Mouse (Mus musculus) heart, postnatal 36 days (tissue): Measurements from ENCODE around the gene Mrpl30. TPM values are rescaled to one million over a fixed set of nuclear protein-coding genes. Genes with fewer than 3 reads are reported as not detected.

ENCODE experiments used
- DNase-seq, 2 experiments: peaks; one replicate each; pipeline ENCODE4 v3.0.0; 2021 to 2022
- intact Hi-C: fragments of 180-260 bp; cut with DNase I; formaldehyde crosslinking; loops from one replicate; pipeline ENCODE4 v1.15.1; 2025
- total RNA-seq, 2 experiments: library from RNA; stranded (reverse); gene quantifications; 2 replicates each; pipeline ENCODE4 v1.2.3; 2021

Gene Mrpl30
- total RNA-seq, 2 experiments from 2014 or later, result 396 to 431 TPM

DNA sequence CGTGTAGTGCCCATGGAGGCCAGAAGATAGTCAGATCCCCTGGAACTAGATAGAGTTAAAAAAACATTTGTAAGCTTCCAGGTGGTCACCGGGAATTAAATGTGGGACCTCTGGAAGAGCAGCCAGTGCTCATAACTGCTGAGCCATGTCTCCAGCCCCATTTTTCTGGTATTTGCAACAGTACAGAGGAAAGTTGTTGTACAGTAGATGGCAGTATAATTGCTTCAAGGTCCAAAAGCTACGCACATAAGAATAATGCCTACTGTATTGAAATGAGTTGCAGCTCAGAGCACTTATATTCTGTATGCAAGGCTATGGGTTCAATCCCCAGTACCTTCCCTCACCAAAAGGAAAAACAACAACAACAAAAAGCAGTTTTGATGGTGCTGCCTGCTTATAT lies 1.1 kb downstream of the Mrpl30 start:
- intact Hi-C loops, result loop anchor here (2.0 to 5.0 kb wide), 2 partner anchors 105 to 236 kb away; partner anchors contain the start of genes Rev1 and Txndc9
- no peak for DNase-seq

DNA sequence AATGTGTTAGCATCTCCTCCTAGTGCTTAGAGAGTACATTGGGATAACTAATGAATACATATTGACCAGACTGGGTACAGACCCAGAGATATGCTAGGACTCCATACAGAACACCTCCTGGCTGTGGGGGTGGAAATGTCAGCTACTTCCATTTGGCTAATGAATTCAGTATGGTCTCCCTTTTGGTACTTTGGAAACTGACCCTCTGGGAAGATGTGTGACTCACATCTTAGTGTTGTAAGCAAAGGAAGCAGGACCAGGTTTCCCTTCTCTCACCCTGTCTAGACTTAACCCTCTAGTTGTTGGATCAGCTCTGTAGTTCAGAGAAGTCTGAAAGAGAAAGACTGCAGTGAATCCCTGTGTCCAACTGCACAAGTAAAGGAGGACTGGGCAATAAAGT lies 4.3 kb downstream of the Mrpl30 start:
- intact Hi-C loops, result loop anchor here (5.0 kb wide), 1 partner anchor 233 kb away; the partner anchor contains the start of gene Rev1
- no peak for DNase-seq

DNA sequence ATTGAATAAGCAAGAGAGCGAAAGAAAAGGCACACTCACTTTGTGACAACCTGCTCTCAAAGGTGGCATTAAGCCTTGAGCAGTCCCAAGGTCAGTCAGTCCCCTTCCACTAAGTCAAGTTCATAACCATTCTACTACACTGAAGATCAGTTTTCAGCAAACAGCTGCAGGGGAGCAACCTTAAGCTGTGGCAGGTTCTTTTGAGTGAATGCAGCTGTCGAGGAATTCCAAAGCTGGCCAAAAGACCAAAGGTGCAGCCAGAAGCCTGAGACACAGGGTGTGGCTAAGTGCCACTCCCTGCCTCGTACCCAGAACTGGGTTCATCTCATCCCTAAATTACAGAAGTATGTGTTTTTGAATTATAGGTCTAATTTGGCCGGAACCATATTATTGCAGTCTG lies 9.5 kb downstream of the Mrpl30 start:
- no peak for DNase-seq
- intact Hi-C loops, result no loop called here

DNA sequence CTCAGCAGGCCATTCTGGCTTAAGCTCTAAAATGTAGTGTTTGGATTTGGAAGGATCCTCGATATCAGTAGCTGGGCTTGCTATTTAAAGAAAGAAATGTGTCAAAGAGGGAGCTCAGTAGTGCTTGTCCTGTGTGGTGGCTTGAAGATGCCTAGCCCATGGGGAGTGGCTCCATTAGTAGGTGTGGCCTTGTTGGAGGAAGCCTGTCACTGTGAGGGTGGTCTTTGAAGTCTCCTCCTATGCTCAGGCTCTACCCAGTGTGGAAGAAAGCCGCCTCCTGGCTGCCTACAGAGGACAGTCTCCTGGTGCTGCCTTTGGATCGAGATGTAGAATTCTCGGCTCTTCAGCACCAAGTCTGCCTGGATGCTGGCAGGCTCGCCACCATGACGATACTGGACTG lies 10.0 kb downstream of the Mrpl30 start:
- no peak for DNase-seq
- intact Hi-C loops, result no loop called here

DNA sequence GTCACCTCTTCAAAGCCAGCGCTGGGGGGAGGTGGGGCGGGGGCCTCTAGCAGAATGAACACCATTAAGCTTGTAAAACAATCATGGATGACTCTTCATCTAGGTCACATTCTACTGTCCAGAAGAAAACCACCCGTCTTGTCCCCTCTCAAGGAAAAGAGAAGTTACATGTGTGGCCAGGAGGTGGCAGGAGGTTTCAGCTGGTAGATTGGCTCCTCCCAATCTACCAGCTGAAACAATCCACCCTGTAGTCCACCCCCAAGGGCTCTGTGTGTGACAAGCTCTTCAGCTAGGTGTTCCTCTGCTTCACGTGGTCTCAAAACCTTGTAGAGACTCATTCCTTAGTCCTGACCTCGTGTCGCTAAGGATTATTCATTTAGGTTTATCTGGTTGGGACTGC lies 12.9 kb downstream of the Mrpl30 start:
- peak in 1 of 2 experiments; percentile 5 for DNase-seq
- intact Hi-C loops, result no loop called here

DNA sequence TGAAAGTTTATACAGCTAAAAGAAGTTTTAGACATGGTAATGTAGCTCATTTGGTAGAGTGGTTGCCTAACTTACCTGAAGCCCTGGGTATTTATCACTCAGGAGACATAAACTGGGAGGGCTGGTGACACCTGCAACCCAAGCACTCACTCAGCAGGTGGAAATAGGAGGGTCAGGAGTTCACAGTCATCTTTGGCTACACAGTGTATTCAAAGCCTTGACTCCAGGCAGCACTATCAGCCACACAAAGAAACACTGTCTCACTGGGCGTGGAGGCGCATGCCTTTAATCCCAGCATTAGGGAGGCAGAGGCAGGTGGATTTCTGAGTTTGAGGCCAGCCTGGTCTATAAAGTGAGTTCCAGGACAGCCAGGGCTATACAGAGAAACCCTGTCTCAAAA lies 22.5 kb downstream of the Mrpl30 start:
- intact Hi-C loops, result no loop called here
- DNase-seq, result no peak

DNA sequence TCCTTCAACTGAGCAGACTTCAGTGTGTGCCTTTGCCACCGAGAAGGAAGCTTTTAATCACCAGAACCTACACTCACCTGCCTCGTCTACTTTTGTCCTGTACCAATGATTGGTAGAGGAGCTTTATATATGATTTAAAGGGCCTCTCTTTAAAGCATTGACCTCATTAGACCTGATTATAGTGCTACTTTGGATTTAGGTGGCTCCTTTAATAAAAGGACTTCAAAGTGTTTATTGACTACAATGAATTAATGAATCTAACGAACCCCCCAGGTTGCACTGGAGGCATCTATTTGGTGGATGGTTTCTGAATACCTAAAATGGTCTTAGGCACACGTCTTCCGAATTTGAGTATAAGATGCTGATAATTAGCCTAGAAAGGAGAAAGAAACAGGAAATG lies 26.1 kb downstream of the Mrpl30 start, which contains the start of gene Lyg2:
TSS of gene Lyg2 (minus strand) at position 101 of the 400 bp plus-strand sequence.
- intact Hi-C loops, result no loop called here
- DNase-seq, result no peak

DNA sequence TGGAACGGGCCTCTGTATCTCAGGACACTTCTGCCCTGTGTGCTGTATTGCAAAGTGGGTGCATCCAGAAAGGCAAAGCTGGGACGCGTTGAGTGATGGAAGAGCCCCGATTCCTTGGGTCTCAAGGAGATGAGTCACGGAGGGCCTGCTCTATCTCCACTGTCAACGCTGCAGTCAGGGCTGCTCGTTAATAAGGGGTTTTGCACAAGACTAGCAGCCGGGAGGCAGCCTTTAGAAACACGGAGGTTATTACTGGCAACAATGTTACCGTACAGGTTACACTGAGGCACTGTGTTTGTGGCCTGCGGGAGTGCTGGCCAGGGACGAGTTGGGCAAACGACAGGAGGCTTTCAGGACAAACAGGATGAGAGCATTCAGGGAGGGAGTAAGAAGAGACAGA lies 27.4 kb downstream of the Mrpl30 start:
- intact Hi-C loops, result no loop called here

DNA sequence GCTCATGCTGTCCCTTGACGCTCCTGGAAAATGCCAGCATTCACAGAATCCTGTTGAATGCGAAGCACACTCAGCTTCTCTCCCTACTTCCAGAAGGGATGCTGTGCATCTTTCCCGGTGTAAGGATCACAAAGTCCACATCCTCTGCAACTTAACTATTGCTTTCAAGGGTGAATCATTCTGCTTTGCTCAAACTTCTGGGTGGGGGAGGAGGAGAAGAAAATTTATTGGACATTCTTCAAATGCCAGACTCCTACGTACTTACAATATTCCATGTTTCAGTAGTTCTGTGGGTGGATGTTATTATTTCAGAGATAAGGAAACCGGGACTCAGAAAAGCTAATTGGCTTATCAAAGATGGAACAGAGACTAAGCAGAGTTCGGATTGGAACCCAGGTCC lies 27.8 kb downstream of the Mrpl30 start:
- no peak for DNase-seq
- intact Hi-C loops, result no loop called here

More for the DNA sequence above, 27.4 kb downstream of the Mrpl30 start:
- no peak for DNase-seq

DNA sequence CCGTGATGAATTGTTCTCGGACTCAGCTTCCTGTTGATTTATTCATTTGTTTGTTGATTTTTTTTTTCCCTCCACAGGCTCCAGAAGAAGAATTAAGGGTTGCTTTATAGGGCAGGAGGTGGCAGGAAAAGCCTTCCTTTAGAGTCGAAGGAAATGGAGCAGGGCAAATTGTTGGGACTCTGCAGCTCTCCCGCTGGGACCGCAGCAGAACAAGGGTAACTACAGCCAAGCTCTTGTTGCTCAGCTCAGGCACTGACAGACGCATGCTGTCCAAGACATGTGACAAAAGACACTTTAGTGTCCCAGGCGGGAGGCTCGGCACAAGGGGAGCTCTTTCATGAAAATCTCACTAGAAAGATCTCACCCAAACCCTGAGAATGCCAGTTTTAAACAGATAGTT lies 32.3 kb downstream of the Mrpl30 start:
- intact Hi-C loops, result no loop called here
- DNase-seq, result no peak

DNA sequence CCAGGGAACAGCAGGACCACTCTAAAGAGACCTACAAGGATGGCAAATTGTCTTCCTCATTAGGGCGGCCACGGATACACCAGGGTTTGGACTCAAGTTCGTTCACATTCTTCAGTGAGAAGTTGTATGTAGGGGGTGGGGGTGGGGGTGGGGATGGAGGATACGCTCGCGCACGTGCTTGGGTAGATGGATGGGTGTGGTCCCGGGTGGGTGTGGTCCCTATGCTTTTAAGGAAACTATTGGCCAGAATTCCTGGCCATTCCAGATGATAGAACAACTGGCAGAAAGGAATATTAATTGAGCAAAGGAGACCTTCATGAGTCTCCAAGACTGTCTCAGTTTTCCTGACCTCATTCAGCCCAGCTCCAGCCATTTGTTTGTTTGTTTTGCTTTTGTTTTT lies 35.7 kb downstream of the Mrpl30 start:
- no peak for DNase-seq
- intact Hi-C loops, result no loop called here

DNA sequence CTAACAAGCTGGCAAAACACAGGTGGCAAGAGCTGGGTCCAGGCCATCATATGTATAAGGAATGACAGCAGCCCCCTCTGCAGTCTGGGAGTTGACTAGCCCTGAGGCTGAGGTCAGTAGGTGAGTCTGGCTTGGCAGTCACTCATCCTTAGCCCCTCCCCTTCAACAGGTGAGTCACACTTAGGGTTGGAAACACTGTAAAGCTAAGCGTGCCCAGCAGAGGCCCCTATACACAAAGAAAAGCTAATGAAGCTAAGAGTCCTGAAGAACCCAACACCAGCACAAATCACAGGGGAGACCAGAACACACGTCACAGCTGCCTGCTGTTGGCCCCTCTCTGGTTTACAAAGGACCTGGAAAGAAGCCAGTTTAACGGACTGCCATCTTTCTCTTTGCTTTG lies 41.5 kb downstream of the Mrpl30 start:
- DNase-seq, result no peak
- intact Hi-C loops, result no loop called here

Other genes starting within 250 kb of the Mrpl30 start
- gene 2010300C02Rik, start 170.4 kb upstream of the Mrpl30 start, total RNA-seq, result under 1 TPM; 0.94 to 0.98 TPM
- 1 to 10 TPM; 3.8 to 3.9 TPM for gene Tsga10, start 24.0 kb upstream of the Mrpl30 start, total RNA-seq
- 10 to 100 TPM; 12.2 to 12.3 TPM for gene Lipt1, start 18.7 kb upstream of the Mrpl30 start, total RNA-seq
- gene Mitd1, start 66 bp upstream of the Mrpl30 start, total RNA-seq, result 1 to 10 TPM; 3.4 to 4.9 TPM
- not detected for gene Lyg2, start 26.0 kb downstream of the Mrpl30 start, total RNA-seq
- gene Lyg1, start 67.3 kb downstream of the Mrpl30 start, total RNA-seq, result not detected
- 10 to 100 TPM; 46.8 to 54.5 TPM for gene Txndc9, start 107.4 kb downstream of the Mrpl30 start, total RNA-seq
- gene Eif5b, start 107.5 kb downstream of the Mrpl30 start, total RNA-seq, result 10 to 100 TPM; 46.6 to 47.1 TPM
- 10 to 100 TPM; 14.9 to 17.1 TPM for gene Rev1, start 239.3 kb downstream of the Mrpl30 start, total RNA-seq